Mouse (Mus musculus) lung, embryonic 15.5 days (tissue): Measurements from ENCODE around the gene Lrrc25. TPM values are rescaled to one million over a fixed set of nuclear protein-coding genes. Genes with fewer than 3 reads are reported as not detected.
"Not testable (repeated sequence)": the region's sequence is repeated elsewhere in the genome, so short reads cannot be mapped to it uniquely, and the experiment has no call there.

Experiments
- ATAC-seq: fragments of 200-750 bp; cut with Nextera tagmentation; 2 replicates; pipeline ENCODE4 v1.8.0; 2017; ENCODE audit warnings: moderate number of reproducible peaks, borderline replicate concordance; ENCODE audit not compliant: low FRiP score, low TSS enrichment; ENCODE audit errors: extremely low read depth
- H3K27ac ChIP-seq: fragments of 300-500 bp; sonication (generic); 2 replicates; pipeline ENCODE4 v1.5.1; 2015; ENCODE audit warnings: moderate library complexity, mild to moderate bottlenecking, inconsistent platforms
- H3K27me3 ChIP-seq: fragments of 300-500 bp; sonication (generic); 2 replicates; pipeline ENCODE4 v1.6.1; 2015; ENCODE audit warnings: inconsistent platforms
- H3K36me3 ChIP-seq: fragments of 300-500 bp; sonication (generic); 2 replicates; pipeline ENCODE4 v1.6.1; 2015; ENCODE audit warnings: inconsistent platforms
- H3K4me1 ChIP-seq: fragments of 300-500 bp; sonication (generic); 2 replicates; pipeline ENCODE4 v1.6.1; 2015; ENCODE audit warnings: inconsistent platforms
- H3K4me2 ChIP-seq: fragments of 300-500 bp; sonication (generic); 2 replicates; pipeline ENCODE4 v1.6.1; 2015; ENCODE audit warnings: inconsistent platforms, mild to moderate bottlenecking, moderate library complexity
- H3K4me3 ChIP-seq: fragments of 300-500 bp; sonication (generic); 2 replicates; pipeline ENCODE4 v1.5.1; 2015; ENCODE audit warnings: mild to moderate bottlenecking, inconsistent platforms
- H3K9ac ChIP-seq: fragments of 300-500 bp; sonication (generic); 2 replicates; pipeline ENCODE4 v1.6.1; 2015; ENCODE audit warnings: inconsistent platforms
- H3K9me3 ChIP-seq: fragments of 300-500 bp; sonication (generic); 2 replicates; pipeline ENCODE4 v1.6.1; 2016; ENCODE audit warnings: inconsistent platforms
- WGBS: fragments of 180-500 bp; shearing (Covaris S2); methylation state at CpG from one replicate; pipeline ENCODE4 v1.1.7; 2015; 5-methylcytosine and 5-hydroxymethylcytosine counted together
- polyA plus RNA-seq: library from polyadenylated mRNA; unstranded; fragments of >200 nt; fragmentation: Nextera tagmentation; extraction: Ambion mirVana; gene quantifications from 2 replicates; pipeline ENCODE4 v1.2.1, GENCODE M21; 2015

Gene Lrrc25
- 1.9 and 2.5 TPM in 2 replicates for polyA plus RNA-seq

- peaks cover 9% of the 10 kb centered on the region for H3K4me1 ChIP-seq
- no peak within 1 kb of the TSS for H3K9ac ChIP-seq
- no peak within 1 kb of the TSS for H3K27ac ChIP-seq
- WGBS, result 68% methylated on average over 3 of the region's 3 CpGs
- H3K27me3 ChIP-seq, result peaks cover 5% of the 10 kb centered on the region; the same call in 1 of the 2 replicates
- H3K36me3 ChIP-seq, result no peaks in the 10 kb centered on the region
- no peak for ATAC-seq
- no peak within 1 kb of the TSS for H3K4me3 ChIP-seq
- no peak within 1 kb of the TSS for H3K4me2 ChIP-seq
- no peaks in the 10 kb centered on the region for H3K9me3 ChIP-seq
Measured at GRCm38 (mm10) chr8:70615894-70616293, at the start of gene Lrrc25. Gene Lrrc25, plus strand, starts transcription at chr8:70616155.

GRCm38 (mm10) chr8:70570360-70570759, 45.6 kb upstream of the Lrrc25 start:
- H3K4me2 ChIP-seq, result no peak overlapping the region
- ATAC-seq, result peak; percentile 20; the same call in 1 of the 2 replicates
- H3K36me3 ChIP-seq, result no peaks in the 10 kb centered on the region
- no peak overlapping the region for H3K9ac ChIP-seq
- H3K27ac ChIP-seq, result no peak overlapping the region
- peaks cover 3% of the 10 kb centered on the region; the same call in 1 of the 2 replicates for H3K4me1 ChIP-seq
- H3K4me3 ChIP-seq, result no peak overlapping the region
- H3K9me3 ChIP-seq, result no peaks in the 10 kb centered on the region
- no peaks in the 10 kb centered on the region for H3K27me3 ChIP-seq

DNA sequence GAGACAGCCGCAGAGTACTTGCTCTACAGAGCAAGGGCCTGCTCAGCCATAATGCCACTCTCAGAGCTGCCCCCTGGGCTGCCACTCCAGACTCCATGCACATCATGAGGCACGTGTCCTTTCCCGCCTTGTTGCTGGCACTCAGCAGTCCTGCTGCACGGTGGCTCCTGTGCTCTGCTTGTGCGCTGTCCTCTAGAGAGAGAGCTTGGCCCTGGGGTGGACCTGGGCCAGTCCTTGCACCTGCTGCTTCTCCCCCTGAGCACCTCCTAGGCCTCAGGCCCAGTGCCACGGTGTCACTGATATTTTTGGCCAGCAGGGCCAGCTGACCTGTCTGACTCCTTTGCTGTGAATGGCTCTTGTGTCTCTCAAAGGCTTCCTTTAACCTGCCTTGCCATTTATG, 45.0 kb upstream of the Lrrc25 start:
- WGBS, result 66% methylated on average over 6 of the region's 6 CpGs
- Histone ChIP-seq H3K4me3 (no peak overlapping the region), H3K27ac (no peak overlapping the region), H3K4me1 (no peaks in the 10 kb centered on the region), H3K4me2 (no peak overlapping the region), H3K36me3 (no peaks in the 10 kb centered on the region), H3K27me3 (no peaks in the 10 kb centered on the region), H3K9ac (no peak overlapping the region), H3K9me3 (no peaks in the 10 kb centered on the region)
- ATAC-seq, result no peak

DNA sequence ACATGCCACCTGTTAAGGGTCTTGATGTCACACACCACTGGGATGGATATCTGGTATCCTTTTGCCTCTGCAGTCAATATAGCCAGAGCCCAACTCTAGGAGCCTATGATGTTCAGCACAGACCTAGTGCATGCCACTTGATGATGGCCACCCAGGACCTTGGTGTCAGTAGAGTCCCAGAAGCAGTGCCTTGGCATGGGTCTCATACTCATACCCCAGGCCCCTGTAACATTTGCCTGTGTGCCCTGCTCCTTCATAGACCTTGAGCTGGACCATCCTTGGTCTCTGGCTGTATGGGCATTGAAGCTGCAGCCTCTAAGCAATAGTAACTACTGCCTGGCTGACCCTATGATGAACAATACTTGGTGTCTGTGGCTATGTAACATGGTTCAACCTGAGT, 41.7 kb upstream of the Lrrc25 start:
- peaks cover 12% of the 10 kb centered on the region for H3K36me3 ChIP-seq
- H3K4me3 ChIP-seq, result no peak overlapping the region

DNA sequence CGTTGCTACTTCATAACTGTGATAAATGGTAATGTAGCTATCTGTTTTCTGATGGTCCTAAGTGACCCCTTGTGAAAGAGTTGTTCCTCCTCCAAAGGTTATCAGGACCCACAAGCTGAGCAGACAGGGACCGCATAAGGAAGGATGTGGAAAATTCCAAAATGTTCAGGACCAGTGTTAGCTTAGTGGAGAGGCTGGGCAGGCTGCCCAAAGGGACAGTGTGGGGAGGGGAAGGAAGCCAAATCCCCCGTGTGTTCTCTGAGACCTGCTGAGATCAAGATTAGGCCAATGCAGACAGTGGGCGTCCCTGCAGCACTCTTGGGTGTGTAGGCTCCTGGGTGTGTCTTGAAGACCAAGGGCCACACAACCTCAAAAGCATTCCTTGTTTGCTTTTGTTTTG, 41.0 kb upstream of the Lrrc25 start:
- Histone ChIP-seq H3K9ac (no peak overlapping the region), H3K27ac (no peak overlapping the region), H3K27me3 (no peaks in the 10 kb centered on the region), H3K4me2 (no peak overlapping the region), H3K36me3 (peaks cover 14% of the 10 kb centered on the region), H3K4me1 (no peaks in the 10 kb centered on the region), H3K9me3 (no peaks in the 10 kb centered on the region), H3K4me3 (no peak overlapping the region)
- ATAC-seq, result no peak
- 52% methylated on average over 4 of the region's 4 CpGs for WGBS

More for the DNA sequence above, 41.7 kb upstream of the Lrrc25 start:
- Histone ChIP-seq H3K9me3 (no peaks in the 10 kb centered on the region), H3K4me2 (no peak overlapping the region), H3K9ac (no peak overlapping the region), H3K27ac (no peak overlapping the region), H3K4me1 (no peaks in the 10 kb centered on the region), H3K27me3 (no peaks in the 10 kb centered on the region)
- ATAC-seq, result no peak

GRCm38 (mm10) chr8:70577207-70577606, 38.7 kb upstream of the Lrrc25 start:
- H3K36me3 ChIP-seq, result peaks cover 36% of the 10 kb centered on the region

DNA sequence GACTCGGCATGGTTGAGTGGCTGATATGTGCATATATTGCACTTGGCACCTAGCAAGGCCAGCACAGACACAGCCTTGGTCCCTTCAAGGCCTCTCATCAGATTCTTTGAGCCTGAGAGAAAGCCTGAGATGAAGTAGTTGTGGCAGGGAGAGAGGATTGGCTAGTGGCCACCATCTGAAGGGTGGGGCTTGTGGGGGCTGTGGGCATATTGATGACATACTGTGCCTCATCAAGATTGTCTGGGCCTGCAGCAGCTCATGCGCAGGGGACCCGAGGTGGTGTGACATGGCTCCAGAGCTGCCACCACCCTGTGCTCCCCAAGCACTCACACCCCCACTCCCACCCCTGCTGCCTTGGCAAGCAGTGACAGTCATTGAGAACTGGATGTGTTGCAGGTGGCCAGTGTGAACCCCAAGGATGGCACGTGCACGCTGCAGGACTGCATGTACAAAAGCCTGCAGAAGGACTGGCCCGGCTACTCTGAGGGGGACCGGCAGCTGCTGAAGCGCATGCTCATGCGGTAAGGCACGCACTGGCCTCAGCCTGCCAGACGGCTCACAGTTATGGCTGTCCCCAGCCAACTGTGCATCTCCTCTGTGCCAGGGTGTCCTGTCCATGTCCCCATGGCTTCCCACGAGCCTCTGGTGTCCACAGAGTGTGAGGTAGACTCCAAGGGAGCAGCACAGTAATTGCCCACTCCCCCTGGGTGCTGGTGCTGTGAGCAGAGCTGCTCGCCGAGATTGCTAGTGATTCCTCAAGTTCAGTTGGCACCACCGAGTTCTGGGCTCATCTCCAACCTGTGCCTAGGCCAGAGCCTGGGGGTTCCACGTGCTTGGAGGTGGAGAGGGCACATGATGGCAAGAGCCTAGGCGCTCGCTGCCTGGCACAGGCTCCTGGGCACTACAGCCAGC, 32.2 kb upstream of the Lrrc25 start:
- Histone ChIP-seq H3K27me3 (no peaks in the 10 kb centered on the region), H3K4me2 (no peak overlapping the region), H3K36me3 (peaks cover 84% of the 10 kb centered on the region), H3K27ac (no peak overlapping the region), H3K9me3 (no peaks in the 10 kb centered on the region), H3K9ac (no peak overlapping the region), H3K4me3 (no peak overlapping the region), H3K4me1 (no peaks in the 10 kb centered on the region; the same call in 1 of the 2 replicates)
- WGBS, result 89% methylated on average over 18 of the region's 18 CpGs
- ATAC-seq, result no peak

More at GRCm38 (mm10) chr8:70577207-70577606, 38.7 kb upstream of the Lrrc25 start:
- H3K9ac ChIP-seq, result no peak overlapping the region
- no peaks in the 10 kb centered on the region for H3K27me3 ChIP-seq
- H3K9me3 ChIP-seq, result no peaks in the 10 kb centered on the region
- H3K4me2 ChIP-seq, result no peak overlapping the region
- H3K27ac ChIP-seq, result no peak overlapping the region
- no peak overlapping the region for H3K4me3 ChIP-seq
- no peaks in the 10 kb centered on the region for H3K4me1 ChIP-seq
- 94% methylated on average over 3 of the region's 3 CpGs for WGBS
- ATAC-seq, result no peak

DNA sequence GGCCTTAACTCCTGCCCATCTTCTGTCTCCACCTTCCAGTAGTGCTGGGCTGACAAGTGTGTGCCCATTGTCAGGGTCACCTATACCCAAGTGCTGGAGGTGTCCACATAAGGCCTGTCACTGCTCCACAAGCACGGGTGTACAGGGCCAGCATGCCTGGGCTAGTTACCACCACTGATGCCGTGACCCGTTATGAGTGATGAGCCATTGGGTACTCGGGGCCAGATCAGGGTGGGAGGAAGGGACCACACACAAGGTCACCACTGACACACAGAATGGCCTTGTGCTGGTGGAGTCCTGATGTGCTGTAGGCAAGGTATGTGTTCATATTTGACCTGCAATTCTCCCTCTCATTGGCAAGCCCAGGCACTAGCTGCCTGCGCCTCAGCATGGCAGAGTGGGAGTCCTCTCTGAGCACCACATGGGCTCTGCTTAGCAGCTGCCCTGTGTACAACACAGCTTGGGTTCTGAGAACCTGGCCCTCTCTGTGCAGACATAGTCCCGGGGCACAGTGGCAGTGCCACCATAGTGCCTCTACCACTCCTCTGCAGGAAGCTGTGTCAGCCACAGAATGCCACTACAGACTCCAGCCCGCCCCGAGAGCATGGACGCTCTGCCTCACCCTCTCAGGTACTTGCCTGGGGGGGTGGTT, 31.2 kb upstream of the Lrrc25 start:
- Histone ChIP-seq H3K4me2 (no peak overlapping the region), H3K4me3 (no peak overlapping the region), H3K9me3 (no peaks in the 10 kb centered on the region), H3K36me3 (peaks cover 87% of the 10 kb centered on the region), H3K27ac (no peak overlapping the region), H3K27me3 (no peaks in the 10 kb centered on the region), H3K4me1 (no peaks in the 10 kb centered on the region; the same call in 1 of the 2 replicates), H3K9ac (no peak overlapping the region)
- 85% methylated on average over 9 of the region's 9 CpGs for WGBS
- ATAC-seq, result no peak

DNA sequence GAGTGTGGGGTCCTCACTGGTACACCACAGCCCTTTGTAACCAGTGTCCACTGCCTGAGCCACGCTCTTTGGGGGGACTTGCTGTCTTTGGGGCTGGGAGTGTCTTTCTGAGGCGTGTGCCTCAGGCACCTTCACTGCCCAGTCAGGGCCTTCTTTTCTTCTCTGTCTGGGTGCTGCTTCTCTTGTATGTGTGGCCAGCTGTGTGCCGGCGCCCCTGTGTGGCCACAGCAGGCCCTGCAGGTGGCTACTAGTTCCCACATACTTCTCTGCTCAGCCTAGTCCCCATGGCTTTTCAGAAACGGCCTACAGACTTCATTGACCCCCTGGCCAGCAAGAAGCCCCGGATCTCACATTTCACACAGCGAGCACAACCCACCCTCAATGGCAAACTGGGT, 30.7 kb upstream of the Lrrc25 start:
- WGBS, result 37% methylated on average over 7 of the region's 7 CpGs
- Histone ChIP-seq H3K4me1 (no peaks in the 10 kb centered on the region; the same call in 1 of the 2 replicates), H3K9me3 (no peaks in the 10 kb centered on the region), H3K4me3 (no peak overlapping the region), H3K27ac (no peak overlapping the region), H3K36me3 (peaks cover 87% of the 10 kb centered on the region), H3K4me2 (no peak overlapping the region), H3K9ac (no peak overlapping the region), H3K27me3 (no peaks in the 10 kb centered on the region)
- ATAC-seq, result peak; percentile 61; the same call in 1 of the 2 replicates

DNA sequence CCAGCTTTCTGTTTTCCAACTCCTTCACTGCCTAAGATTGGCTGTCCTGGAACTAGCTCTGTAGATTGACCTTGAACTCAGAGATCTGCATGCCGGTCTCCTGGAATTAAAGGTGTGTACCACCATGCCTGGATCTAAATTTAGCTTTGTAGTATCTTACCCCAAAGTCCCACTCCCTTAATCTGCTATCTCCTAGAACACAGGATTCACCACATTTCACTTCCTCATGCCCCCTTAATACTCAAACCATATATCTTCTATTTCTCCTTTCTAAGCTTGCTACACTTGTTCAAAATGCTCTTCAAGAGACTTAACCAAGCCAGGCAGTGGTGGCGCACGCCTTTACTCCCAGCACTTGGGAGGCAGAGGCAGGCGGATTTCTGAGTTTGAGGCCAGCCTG, 28.0 kb upstream of the Lrrc25 start:
- H3K36me3 ChIP-seq, result peaks cover 77% of the 10 kb centered on the region
- H3K4me3 ChIP-seq, H3K27me3 ChIP-seq, H3K27ac ChIP-seq, H3K9ac ChIP-seq, H3K4me2 ChIP-seq, H3K4me1 ChIP-seq, H3K9me3 ChIP-seq, ATAC-seq: not testable (repeated sequence)
- 92% methylated on average over 4 of the region's 4 CpGs for WGBS

DNA sequence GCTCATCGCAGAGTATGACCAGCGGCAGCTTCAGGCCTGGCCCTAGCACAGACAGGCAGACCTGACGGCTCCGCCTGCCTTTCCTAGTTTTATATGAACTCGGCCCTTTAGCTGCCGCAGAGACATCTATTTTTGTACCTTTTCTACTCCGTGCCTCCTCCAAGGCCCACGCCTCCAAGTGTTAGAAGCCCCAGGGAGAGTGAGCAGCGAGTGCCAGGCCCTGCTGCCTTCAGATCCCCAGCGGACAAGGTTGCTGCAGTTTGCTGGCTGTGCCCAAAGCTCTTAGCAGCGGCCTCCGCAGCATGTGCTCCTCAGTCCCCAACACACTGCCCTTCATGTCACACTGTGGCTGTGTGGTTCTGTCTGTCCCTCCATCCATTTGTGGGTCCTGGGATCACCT, 24.4 kb upstream of the Lrrc25 start:
- 84% methylated on average over 12 of the region's 12 CpGs for WGBS
- Histone ChIP-seq H3K4me1 (peaks cover 29% of the 10 kb centered on the region), H3K27ac (no peak overlapping the region), H3K4me3 (no peak overlapping the region), H3K27me3 (no peaks in the 10 kb centered on the region), H3K9me3 (no peaks in the 10 kb centered on the region), H3K36me3 (peaks cover 56% of the 10 kb centered on the region), H3K4me2 (no peak overlapping the region), H3K9ac (no peak overlapping the region)
- ATAC-seq, result no peak

DNA sequence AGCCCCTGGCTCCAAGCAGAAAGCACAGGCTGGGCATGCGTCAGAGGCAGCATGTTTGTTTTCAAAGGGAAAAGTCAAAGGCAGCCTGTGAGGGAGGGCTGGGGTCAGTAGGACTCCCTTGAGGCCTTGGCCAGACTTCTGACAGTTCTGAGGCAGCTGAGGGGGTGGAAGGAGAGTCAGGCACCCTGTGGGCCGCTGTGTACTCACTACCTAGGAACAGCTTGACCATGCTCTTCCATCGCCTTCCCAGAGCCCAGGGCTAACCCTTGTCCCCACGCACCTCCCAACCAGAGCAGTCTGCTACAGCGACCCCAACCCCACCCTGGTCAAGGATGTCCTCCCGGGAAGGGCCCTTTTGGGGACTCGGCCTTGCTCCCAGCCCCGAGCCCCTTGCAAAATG, 22.8 kb upstream of the Lrrc25 start:
- peak overlapping the region; percentile 85 for H3K27ac ChIP-seq
- H3K9me3 ChIP-seq, result no peaks in the 10 kb centered on the region
- H3K4me2 ChIP-seq, result peak overlapping the region; percentile 96
- H3K27me3 ChIP-seq, result no peaks in the 10 kb centered on the region
- peak overlapping the region; percentile 72; the same call in 1 of the 2 replicates for H3K4me3 ChIP-seq
- peaks cover 49% of the 10 kb centered on the region for H3K36me3 ChIP-seq
- peaks cover 45% of the 10 kb centered on the region for H3K4me1 ChIP-seq
- 46% methylated on average over 8 of the region's 8 CpGs for WGBS
- H3K9ac ChIP-seq, result no peak overlapping the region
- ATAC-seq, result no peak
